Mouse (Mus musculus) adrenal gland, adult 8-10 months (tissue): ENCODE measurements around the gene Lcp1. TPM values are rescaled to one million over a fixed set of nuclear protein-coding genes. Genes with fewer than 3 reads are reported as not detected.

ENCODE experiments used
- DNase-seq: peaks from one replicate; pipeline ENCODE4 v3.0.0; 2022
- total RNA-seq, 4 experiments: library from RNA; stranded (reverse); gene quantifications; 2 replicates each; pipeline ENCODE4 v1.2.4; 2022

Lcp1 gene
- total RNA-seq, 4 experiments from 2014 or later = 17.9 to 35.1 (median 25.2) TPM

DNA sequence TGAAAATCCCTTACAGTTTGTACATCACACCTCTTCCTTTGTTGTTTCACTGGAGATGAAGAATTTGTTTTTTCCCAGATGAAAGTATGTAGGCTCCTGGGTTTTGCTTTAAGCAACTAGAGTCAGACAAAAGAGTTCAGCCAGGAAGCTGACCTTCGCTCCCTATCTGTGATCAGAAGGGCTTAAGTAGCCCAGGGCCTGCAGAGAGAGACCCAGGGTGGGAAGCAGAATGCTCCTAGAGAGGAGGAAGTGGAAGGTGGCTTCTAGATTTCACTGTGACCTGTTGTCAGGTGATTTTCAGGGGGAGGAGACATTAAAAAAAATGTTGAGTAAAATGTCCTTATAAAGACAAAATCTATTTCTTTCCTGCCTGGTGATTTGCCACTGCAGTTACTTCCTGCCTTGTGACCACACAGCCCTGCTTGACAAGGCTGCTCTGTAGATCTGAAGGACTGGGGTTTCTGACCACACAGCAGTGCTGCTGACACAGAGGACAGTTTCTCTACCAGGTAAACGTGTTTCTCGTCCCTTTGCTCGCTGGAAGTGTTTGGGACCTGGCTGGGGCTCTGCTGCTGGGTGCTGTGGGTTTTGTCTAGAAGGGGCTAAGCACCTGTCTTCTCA lies 45.6 kb downstream of the Lcp1 start:
- DNase-seq = no peak

GRCm38 (mm10) chr14:75177400-75177799 lies 46.5 kb downstream of the Lcp1 start:
- DNase-seq = no peak

GRCm38 (mm10) chr14:75178384-75178793 lies 47.5 kb downstream of the Lcp1 start:
- DNase-seq = no peak

DNA sequence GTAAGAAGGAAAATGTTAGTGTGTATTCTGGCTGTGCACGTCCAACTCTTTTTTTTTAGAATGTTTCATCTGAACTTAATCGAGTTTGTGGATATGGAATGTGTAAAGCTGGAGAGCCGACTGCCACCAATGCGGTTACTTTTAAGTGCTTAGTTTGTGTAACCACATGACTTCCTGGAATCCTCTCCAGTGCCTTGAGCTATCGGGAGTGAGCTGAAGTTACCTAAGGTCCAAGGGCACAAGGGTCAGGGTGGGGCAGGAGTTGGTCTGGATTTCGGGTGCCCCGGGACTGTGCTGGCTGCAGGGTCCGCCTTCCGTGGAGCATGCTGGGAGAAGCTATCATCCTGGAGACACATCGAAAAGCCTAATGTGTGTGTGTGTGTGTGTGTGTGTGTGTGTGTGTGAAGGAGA lies 47.9 kb downstream of the Lcp1 start:
- DNase-seq = no peak

GRCm38 (mm10) chr14:75179255-75179963 lies 48.5 kb downstream of the Lcp1 start:
- no peak for DNase-seq

GRCm38 (mm10) chr14:75180551-75180978 lies 49.7 kb downstream of the Lcp1 start:
- DNase-seq = no peak

DNA sequence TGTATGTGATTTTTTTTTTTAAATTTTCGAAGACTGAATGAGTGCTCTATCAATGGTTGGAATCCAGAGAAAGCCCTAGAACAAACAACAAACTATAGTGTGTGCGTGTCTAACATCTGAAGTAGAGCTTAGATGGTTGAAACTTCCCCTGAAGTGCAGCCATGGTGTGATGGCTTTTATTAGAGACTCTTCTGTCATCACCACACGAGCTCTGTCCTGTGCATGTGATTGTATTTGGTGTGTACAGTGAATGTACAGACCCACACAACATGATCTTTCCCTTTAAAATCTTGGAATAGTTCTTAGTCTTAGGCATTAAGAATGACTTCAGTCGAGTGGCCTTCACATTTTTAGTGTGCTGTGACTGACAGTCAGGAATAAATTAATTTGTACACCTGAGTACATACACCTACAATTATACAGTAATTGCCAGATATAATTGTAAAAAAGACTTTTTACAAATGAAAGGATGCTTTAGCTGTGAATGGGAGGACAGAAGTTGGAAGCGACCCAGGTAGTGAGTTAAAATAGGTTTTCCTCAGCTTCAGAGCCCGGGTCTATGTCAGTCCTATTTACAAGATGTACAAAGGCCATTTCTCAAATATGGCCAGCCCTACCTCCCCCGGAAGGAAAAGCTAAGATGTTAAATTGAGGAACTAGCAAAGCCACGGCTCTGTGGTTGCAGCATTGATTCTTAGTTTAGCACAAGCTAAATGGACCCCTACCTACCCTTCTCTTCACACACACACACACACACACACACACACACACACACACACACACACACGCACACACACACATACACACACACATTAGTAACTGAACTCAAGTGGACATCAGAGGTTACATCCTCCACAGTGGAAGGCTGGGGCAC lies 50.4 kb downstream of the Lcp1 start:
- DNase-seq = no peak

- DNase-seq = no peak
Measured at GRCm38 (mm10) chr14:75182378-75182777, 51.5 kb downstream of the Lcp1 start.

DNA sequence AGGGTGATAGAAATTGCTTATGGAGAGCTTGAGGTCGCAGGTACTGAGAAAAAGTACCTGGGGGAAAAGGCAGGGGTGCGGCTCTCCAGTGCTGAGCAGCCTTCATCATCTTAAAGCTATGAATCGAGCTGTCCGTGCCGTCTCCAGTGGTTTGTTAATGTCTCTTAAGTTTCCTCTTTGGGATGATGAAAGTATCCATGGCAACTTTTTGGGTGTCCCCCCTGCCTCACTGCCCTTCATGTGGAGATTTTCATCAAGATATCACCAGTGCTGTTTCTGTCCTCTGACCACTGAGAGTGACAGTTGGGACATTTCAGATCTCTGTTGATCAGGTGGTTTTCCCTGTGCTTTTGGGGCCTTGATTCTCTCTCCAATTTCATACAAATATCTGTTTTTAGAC lies 51.9 kb downstream of the Lcp1 start:
- no peak for DNase-seq

DNA sequence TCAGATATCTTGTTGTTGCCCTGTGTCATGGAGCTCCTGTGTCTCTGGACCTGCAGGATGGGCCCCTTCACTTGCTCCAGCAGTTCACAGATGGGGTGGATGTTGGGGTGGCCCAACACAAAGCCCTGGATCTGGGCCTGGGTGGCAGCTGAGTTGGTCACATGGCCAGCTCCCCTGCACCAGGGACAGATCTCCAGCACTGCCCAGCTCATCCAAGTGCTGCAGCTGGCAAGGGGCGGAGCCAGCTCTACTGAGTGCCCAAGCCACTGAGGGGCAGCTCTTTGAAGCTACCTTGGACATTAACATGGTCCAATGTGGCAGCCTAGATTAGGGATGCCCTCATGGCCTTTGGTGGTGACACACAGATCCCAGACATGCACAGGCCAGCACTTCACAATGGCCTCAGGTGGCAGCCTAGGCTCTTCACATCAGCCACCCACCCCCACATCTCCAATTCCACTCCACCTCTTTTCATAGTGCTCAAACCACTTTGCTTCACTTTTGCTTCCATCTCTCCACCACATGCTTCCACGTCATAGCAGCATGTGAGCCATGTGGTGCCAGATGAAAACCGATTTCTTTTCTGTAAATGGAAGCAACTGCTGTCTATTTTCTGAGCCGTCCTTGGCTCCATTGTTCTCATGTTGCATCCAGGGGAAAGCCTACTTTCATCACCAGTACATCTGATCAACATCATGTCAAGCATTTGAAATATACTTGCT lies 53.3 kb downstream of the Lcp1 start:
- no peak for DNase-seq

- no peak for DNase-seq
Measured at GRCm38 (mm10) chr14:75185796-75186594, 55.1 kb downstream of the Lcp1 start.

DNA sequence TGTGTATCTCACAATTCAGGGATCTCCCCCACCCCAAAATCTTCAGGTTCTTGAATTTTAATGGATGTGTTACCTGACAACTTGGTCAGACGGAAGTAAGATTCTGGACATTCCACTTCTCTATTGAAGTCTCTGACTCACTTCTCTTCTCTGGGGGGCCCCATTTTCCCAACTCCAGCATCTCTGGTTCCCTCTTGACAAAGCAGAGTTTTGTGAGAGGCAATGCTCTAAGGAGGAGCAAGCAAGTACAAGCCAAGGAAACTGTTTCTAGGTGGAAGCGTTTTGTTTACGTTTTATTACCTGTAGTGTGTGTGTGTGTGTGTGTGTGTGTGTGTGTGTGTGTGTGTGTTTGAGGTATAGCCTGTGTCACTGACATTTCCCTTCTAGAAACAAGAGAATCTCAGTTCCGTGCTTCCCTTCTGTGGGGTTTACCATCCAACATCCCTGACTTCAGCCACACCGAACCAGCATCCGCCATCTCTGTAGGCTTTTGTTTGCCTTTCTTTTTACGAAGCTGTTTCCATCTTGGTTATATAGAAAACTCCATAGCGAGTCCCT lies 56.0 kb downstream of the Lcp1 start:
- no peak for DNase-seq

DNA sequence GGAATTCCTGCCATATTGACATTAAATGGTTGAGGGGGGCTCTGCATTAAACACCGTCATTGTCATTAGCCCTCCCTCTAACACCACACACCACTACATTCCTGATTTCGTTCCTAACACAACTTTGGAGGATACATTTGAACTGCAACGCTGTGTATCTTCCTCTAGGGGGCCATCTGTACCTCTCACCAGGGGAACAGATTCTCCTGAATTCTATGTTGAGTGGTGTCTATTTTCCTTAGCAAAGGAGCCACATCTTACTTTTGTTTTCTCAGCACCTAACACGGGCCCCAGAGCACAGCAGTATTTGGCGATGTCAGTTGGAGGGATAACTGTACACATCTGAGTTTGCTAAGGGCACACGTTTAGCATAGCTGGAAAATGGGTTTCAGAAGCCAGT lies 57.6 kb downstream of the Lcp1 start:
- DNase-seq = no peak

DNA sequence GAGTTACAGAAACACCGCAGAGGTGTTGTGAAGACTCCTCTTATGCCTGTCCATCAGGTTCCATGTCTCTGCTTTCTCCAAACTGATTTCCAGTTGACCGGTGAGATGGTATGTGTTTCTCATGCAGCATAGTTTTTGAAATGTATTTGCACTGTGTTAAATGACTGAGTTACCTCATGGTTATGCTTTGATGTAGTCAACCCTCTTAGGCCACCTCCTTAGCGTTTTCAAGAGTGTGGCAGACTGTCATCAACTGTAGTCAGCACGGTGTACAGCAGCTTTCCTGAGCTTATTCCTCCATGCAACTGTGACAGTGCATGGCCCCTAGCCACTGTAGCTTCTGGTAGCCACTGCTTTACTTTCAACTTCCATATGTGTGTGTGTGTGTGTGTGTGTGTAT lies 58.1 kb downstream of the Lcp1 start:
- DNase-seq = no peak

- DNase-seq = no peak
Measured at GRCm38 (mm10) chr14:75190683-75191082, 59.8 kb downstream of the Lcp1 start.

- DNase-seq = no peak
Measured at GRCm38 (mm10) chr14:75192427-75192826, 61.5 kb downstream of the Lcp1 start.

- DNase-seq = no peak
Measured at GRCm38 (mm10) chr14:75192858-75193257, 62.0 kb downstream of the Lcp1 start.

- no peak for DNase-seq
Measured at GRCm38 (mm10) chr14:75195530-75195929, 64.6 kb downstream of the Lcp1 start.

DNA sequence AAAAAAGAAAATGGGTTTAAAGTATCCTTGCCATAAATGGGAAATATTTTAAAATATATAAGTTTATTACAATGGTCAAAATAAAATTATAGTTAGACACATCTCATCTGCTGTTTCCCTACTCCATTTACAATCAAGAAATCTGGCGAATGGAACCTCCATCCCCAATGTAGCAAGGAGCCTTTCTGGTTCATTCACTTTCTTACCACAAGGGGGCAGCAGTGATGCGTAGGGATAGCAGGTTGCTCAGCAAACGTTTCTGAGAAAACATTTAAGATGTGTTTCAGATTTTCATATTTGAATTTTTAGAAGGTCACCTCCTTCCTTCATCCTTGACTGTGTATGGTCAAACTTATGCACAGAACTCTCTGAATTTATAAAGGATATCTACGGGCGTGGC lies 66.1 kb downstream of the Lcp1 start:
- no peak for DNase-seq

GRCm38 (mm10) chr14:75197660-75198059 lies 66.8 kb downstream of the Lcp1 start:
- DNase-seq = no peak

- DNase-seq = no peak
Measured at GRCm38 (mm10) chr14:75205363-75206051, 74.6 kb downstream of the Lcp1 start.
